Mouse (Mus musculus) testis, adult 2 months (tissue): ENCODE data around the gene Foxm1. TPM values are rescaled to one million over a fixed set of nuclear protein-coding genes. Genes with fewer than 3 reads are reported as not detected.

Experiments
- H3K27ac ChIP-seq: fragments of 200-500 bp; 2 replicates; pipeline ENCODE4 v1.5.1; 2012; ENCODE audit warnings: low read depth, low read length; ENCODE audit not compliant: control insufficient read depth, insufficient read depth
- H3K27me3 ChIP-seq: fragments of 200-500 bp; 2 replicates; pipeline ENCODE4 v1.6.1; 2012; ENCODE audit warnings: mild to moderate bottlenecking, low read length, moderate library complexity; ENCODE audit not compliant: control insufficient read depth, insufficient read depth
- H3K36me3 ChIP-seq: fragments of 200-500 bp; 2 replicates; pipeline ENCODE4 v1.6.1; 2012; ENCODE audit warnings: mild to moderate bottlenecking, low read length; ENCODE audit not compliant: control insufficient read depth, insufficient read depth
- H3K4me1 ChIP-seq: fragments of 200-500 bp; 2 replicates; pipeline ENCODE4 v1.6.1; 2012; ENCODE audit warnings: low read length; ENCODE audit not compliant: control insufficient read depth, insufficient read depth
- H3K4me3 ChIP-seq: fragments of 200-500 bp; 2 replicates; pipeline ENCODE4 v1.5.1; 2012; ENCODE audit warnings: low read depth, mild to moderate bottlenecking, low read length, moderate library complexity, mixed read lengths; ENCODE audit not compliant: control insufficient read depth
- CTCF ChIP-seq: fragments of 200-500 bp; IDR thresholded peaks from 2 replicates; pipeline ENCODE4 v1.5.1; 2012; ENCODE audit warnings: low read depth, mild to moderate bottlenecking, inconsistent platforms, low read length, moderate library complexity; ENCODE audit not compliant: control insufficient read depth, insufficient read depth, insufficient replicate concordance
- POLR2A ChIP-seq: fragments of 200-500 bp; IDR thresholded peaks from 2 replicates; pipeline ENCODE4 v1.6.1; 2012; ENCODE audit warnings: low read depth, mild to moderate bottlenecking, inconsistent platforms, low read length, moderate library complexity; ENCODE audit not compliant: control insufficient read depth
- polyA plus RNA-seq: library from polyadenylated mRNA; depleted of rRNA; stranded (reverse); fragments of >200 nt; gene quantifications from 2 replicates; pipeline ENCODE4 v1.2.3, GENCODE M21; 2012; rRNA removed

Foxm1 gene
- polyA plus RNA-seq, result 126 and 128 TPM in 2 replicates

DNA sequence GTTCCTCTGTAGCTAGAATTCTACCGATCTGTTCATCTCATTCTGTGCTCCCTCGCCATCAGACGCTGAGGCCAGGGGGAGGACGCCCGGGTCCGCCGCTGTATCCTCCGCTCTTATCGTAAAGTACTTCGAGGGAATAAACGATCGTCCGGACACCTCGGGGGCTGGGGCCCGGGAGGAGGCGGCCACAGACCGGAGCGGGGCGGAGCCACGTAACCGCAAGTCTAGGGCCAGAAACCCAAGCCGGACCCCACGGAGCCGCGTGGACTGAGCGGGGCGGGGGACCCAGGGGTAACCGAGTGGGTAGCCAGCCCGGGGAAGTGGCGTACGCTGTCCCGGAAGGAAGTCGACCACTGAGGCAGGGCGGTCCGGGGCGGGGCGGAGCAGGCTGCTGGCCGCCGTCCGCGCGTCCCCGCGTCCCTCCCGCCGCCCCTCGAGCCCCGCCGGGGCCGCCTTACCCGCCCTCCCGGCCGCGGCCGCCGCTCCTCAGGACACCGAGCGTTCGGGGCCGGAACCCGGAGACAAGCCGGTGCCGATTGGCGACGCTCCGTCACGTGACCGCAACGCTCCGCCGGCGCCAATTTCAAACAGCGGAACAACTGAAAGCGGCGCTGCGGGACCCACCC is at the start of gene Foxm1, which contains the start of gene Rhno1:
TSS of gene Foxm1 (plus strand) at position 587 of the 626 bp plus-strand sequence.
TSS of gene Rhno1 (minus strand) at position 531 of the 626 bp plus-strand sequence.
- peak within 1 kb of the TSS; percentile 65 for H3K27ac ChIP-seq
- peaks cover 4% of the 10 kb centered on the region for H3K4me1 ChIP-seq
- H3K27me3 ChIP-seq, result no peaks in the 10 kb centered on the region
- TF ChIP-seq POLR2A, result peak; percentile 53; the same call in 1 of the 2 replicates
- no peak for TF ChIP-seq CTCF
- peak within 1 kb of the TSS; percentile 83 for H3K4me3 ChIP-seq
- H3K36me3 ChIP-seq, result no peaks in the 10 kb centered on the region; the same call in 1 of the 2 replicates

DNA sequence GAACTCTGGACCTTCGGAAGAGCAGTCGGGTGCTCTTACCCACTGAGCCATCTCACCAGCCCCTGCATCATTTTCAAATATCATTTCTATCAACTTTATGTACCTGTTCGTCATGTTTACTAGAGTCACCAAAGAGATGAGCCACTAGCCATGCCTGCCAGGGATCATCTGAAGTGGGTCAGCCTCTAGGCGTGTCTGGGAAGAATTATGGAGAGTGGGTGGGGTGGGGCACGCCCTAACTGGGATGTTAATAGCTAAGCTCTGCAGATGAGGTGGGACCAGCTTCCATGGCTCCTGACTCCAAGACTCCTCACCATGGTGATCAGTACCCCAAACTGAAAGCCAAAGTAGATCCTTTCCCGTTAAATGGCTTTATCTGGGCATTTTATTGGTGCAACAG is 48.0 kb upstream of the Foxm1 start:
- Histone ChIP-seq H3K4me1 (no peaks in the 10 kb centered on the region), H3K4me3 (no peak overlapping the region)
- TF ChIP-seq CTCF (no peak), POLR2A (no peak)

DNA sequence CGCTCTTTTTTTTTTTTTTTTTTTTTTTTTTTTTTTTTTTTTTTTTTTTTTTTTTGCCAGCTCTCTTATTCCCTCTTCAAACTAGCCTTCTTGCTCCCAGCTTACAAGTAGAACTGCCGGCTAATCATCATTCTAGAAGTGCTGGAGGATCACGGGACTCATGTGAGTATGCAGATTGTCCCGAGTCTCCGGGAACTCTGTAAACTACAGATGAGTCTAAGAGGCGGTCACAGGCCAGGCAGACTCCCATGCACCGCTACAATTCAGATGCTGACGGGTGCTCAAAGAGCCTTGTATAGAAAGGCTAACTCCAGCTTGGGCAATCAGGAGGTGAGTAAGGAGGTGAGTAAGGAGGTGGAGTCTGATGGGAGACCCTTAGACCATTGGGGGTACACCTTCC is 47.2 kb upstream of the Foxm1 start:
- TF ChIP-seq CTCF (no peak), POLR2A (no peak)
- H3K27ac ChIP-seq, result no peak overlapping the region
- H3K4me1 ChIP-seq, result no peaks in the 10 kb centered on the region
- H3K4me3 ChIP-seq, result no peak overlapping the region
- H3K27me3 ChIP-seq, result no peaks in the 10 kb centered on the region
- no peaks in the 10 kb centered on the region for H3K36me3 ChIP-seq

More for the DNA sequence above, 48.0 kb upstream of the Foxm1 start:
- Histone ChIP-seq H3K36me3 (no peaks in the 10 kb centered on the region), H3K27me3 (no peaks in the 10 kb centered on the region), H3K27ac (no peak overlapping the region)

DNA sequence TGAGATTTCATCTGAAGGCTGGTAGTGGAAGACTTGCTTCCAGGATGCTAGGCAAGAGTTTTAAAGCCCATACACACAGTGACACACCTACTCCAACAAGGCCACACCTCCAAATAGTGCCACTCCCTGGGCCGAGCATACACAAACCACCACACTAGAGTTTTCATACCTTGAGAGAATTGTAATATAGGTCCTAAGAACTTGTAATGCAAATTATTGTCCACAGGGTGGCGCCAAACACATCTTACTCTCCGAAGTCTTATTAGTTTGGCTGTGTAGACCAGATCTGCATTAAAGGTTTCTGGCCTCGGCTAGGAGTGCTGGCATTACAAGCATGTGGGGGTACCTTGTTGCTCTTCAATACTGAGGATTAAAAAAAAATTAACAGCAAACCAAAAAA is 44.5 kb upstream of the Foxm1 start:
- TF ChIP-seq POLR2A, result no peak
- TF ChIP-seq CTCF, result peak; percentile 37; the same call in 1 of the 2 replicates

DNA sequence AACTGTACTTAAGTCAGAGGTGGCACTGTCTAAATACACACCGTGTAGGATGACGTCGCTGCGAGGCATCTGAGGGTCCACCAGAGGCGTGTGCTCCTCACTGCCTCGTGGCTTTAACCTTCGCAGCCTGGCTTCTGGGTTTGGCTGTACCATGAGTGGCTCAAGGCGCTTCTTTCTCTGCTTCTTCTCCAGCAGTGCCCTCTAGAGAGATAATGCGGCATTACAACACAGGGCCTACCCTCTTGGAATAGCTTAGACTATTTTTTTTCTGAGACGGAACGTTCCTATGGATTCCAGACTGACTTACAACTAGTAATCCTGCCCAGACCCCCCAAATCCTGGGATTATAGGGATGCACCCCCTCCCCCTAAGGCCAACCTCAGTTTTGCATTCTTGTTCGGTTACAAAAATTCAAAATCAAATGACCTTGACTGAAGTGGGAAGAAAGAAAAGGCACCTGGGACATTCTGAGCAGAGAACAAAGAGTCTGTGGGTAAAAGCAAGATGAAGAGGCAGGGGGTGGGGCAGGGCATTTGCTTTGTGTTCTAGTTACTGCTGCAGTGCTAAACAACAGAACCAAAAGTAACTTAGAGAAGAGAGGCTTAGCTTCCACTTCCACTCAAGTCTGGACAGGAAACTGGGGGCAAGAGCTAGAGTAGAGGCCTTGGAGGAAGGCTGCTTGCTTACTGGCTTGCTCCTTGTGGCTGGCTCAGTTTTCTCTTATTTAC is 28.2 kb upstream of the Foxm1 start:
- H3K27me3 ChIP-seq, result no peaks in the 10 kb centered on the region
- H3K36me3 ChIP-seq, result no peaks in the 10 kb centered on the region
- H3K27ac ChIP-seq, result no peak overlapping the region
- TF ChIP-seq POLR2A, result no peak
- TF ChIP-seq CTCF, result peak; percentile 40; the same call in 1 of the 2 replicates
- no peak overlapping the region for H3K4me3 ChIP-seq
- H3K4me1 ChIP-seq, result no peaks in the 10 kb centered on the region

More for the DNA sequence above, 44.5 kb upstream of the Foxm1 start:
- no peaks in the 10 kb centered on the region for H3K27me3 ChIP-seq
- no peaks in the 10 kb centered on the region for H3K4me1 ChIP-seq
- H3K4me3 ChIP-seq, result no peak overlapping the region
- H3K27ac ChIP-seq, result no peak overlapping the region
- H3K36me3 ChIP-seq, result no peaks in the 10 kb centered on the region; the same call in 1 of the 2 replicates

DNA sequence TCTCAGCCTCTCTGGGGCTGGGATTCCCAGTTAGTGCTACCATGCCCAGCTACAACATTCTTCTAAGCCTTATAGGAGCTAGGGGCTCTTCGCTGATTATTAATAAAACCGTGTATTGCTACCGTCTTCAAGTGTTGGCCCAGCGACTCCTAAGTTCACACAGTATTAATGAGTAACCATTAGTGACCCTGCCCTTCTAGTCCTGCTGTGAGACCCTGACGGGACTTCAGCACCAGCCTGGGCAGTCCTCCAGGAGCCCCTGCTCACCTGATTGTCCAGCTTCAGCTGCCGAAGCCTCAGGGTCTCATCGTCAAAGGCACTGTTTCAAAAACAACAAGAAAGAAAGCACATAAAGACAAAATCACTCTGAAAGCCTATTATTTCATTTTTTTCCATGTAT is 25.3 kb upstream of the Foxm1 start:
- Histone ChIP-seq H3K27ac (no peak overlapping the region), H3K27me3 (no peaks in the 10 kb centered on the region), H3K4me3 (no peak overlapping the region), H3K4me1 (no peaks in the 10 kb centered on the region), H3K36me3 (no peaks in the 10 kb centered on the region)
- TF ChIP-seq CTCF, result no peak
- no peak for TF ChIP-seq POLR2A

DNA sequence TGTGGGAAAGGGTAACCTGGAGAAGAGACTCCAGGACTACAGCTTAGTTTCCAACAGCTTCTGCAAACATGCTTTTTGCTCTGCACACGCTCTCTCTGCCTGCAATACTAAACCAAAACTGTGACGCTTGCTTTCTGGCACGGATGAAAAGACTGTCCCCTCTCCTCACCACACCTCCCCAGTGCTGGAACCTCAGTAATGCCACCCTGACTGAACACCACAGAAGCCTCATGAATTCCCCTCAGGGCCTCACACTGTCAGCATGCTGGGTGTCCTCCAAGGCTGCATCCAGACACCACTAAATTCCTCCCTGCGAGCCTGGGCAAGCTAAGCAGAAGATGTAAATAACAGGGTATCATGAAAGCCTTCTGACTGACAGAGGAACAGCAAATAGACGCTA is 23.9 kb upstream of the Foxm1 start:
- Histone ChIP-seq H3K4me1 (no peaks in the 10 kb centered on the region), H3K27me3 (no peaks in the 10 kb centered on the region), H3K27ac (no peak overlapping the region), H3K36me3 (no peaks in the 10 kb centered on the region), H3K4me3 (no peak overlapping the region)
- TF ChIP-seq CTCF (no peak), POLR2A (no peak)
